Mouse (Mus musculus) spleen, adult 10 weeks (tissue): Measurements from ENCODE around the gene Gm20449. TPM values are rescaled to one million over a fixed set of nuclear protein-coding genes. Genes with fewer than 3 reads are reported as not detected.

Experiments used
- polyA plus RNA-seq: library from polyadenylated mRNA; stranded (reverse); fragments of 350-450 nt; fragmentation: Illumina TruSeq; extraction: RNeasy Lipid Tissue Mini Kit (QIAGEN cat#74804); gene quantifications from one replicate; pipeline ENCODE4 v1.2.3, GENCODE M21; 2015; ENCODE audit warnings: low replicate concordance; ENCODE audit not compliant: insufficient read depth

Gm20449 gene
- polyA plus RNA-seq: 0.30 TPM

DNA sequence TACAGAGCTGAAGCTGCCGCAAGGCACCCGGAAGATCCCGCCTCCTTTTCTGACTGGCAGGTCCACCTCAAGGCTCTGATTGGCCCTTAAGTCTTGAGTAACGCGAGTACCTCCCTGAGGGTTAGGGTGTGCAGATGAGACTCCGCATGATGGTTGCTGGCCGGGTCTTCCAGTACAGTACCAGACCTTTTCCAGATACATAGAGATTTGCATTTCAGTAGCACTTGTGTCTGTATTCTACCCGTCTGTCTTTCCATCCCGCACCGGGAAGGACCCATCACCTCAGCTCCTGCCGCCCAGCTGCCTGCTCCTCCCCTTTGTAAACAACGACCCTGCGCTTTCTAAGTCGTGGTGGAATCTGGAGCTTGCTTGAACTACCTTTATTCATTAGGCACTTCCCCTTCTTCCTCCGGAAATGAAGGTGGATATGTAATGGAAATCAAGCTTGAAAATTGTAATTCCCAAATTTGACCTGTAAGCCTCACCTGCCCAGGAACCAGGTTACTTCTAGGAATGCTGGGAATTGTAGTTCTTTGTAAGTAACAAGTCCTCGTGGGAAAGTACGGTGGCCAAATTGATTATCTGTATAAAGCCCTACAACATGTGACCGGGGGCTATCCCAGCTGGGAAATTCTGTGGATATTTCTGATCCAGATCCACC lies at the start of gene Gm20449, which contains the start of gene AW146154:
Gene Gm20449 (minus strand): TSS at position 29 of the 661 bp plus-strand sequence.
Gene AW146154 (minus strand): TSS at position 502 of the 661 bp plus-strand sequence.

DNA sequence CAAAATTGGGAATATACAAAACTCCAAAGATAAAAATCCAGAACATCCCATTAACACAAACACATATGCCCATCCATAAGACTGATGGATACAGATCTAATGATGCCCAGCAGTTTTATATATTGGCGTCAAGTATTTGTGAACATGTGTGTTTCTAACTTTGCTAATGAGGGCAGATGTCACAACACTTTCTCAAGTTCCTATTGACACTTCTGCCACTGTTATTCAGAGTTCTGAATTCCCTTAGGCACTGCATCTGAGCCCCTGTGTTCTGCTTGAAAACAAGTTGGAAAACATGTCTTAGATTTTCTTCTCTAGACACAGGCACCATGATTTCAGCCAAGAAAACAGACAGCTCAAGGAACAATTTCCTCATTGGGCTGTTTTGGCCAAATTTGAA lies 50.6 kb downstream of the Gm20449 start, which contains the start of gene Vmn2r57:
Gene Vmn2r57 (minus strand): TSS at position 101 of the 400 bp plus-strand sequence.

DNA sequence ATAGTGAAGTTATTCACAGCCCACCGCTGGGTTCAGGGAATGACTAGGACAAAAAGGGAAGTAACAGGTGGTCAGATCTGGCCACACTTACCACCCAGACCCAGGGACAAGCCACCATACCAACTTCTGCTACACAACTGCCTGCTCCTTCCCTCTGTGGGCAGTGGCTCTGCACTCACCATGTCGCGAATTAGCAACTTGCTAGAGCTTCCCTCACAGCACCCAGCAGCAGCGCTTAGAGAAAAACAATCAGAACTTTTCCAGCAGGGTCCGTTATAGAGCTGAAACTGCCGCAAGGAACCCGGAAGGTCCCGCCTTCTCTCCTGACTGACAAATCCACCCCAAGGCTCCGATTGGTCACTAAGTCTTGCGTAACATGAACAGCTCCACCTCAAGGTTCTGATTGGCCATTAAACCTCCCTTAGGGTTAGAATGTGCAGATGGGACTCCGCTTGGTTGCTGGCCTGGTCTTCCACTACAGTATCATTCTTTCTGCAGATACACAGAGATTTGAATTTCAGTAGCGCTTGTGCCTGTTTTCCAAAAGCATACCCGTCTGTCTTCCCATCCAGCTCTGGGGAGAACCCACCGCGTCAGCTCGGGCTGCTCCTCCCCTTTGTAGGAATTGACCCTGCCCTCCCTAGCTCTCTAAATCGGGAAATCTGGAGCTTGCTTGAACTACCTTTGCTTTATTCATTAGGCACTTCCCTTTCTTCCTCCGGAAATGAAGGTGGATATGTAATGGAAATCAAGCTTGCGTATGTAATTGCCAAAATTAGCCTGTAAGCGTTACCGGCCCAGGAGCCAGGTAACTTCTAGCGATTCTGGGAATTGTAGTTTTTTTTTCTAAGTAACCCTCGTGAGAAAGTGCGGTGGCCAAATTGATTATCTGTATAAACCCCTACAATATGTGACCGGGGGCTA lies 105.9 kb downstream of the Gm20449 start, which contains the start of gene AI987944:
Gene AI987944 (minus strand): TSS at position 332 of the 924 bp plus-strand sequence.

Other genes with a start within 250 kb of the Gm20449 start
- gene AI987944, start 106.0 kb downstream of the Gm20449 start, polyA plus RNA-seq: 41.0 TPM
- gene Vmn2r57, start 50.7 kb downstream of the Gm20449 start, polyA plus RNA-seq: 0.72 TPM
- 19.4 TPM for gene AW146154, start 473 bp upstream of the Gm20449 start, polyA plus RNA-seq
- not detected for gene Gm6871, start 74.2 kb upstream of the Gm20449 start, polyA plus RNA-seq
- gene 2610021A01Rik, start 99.8 kb upstream of the Gm20449 start, polyA plus RNA-seq: 28.5 TPM
- 30.0 TPM for gene Zfp788, start 133.8 kb upstream of the Gm20449 start, polyA plus RNA-seq